Mouse (Mus musculus): ENCODE data around the gene Actl11.
A peak's percentile ranks its signal among the peaks of the same experiment; 100 is the strongest.

The Actl11 gene

GRCm38 (mm10) chr9:107964681-107965080 is 36.4 kb downstream of the Actl11 start:
- DNase-seq, result no peak

DNA sequence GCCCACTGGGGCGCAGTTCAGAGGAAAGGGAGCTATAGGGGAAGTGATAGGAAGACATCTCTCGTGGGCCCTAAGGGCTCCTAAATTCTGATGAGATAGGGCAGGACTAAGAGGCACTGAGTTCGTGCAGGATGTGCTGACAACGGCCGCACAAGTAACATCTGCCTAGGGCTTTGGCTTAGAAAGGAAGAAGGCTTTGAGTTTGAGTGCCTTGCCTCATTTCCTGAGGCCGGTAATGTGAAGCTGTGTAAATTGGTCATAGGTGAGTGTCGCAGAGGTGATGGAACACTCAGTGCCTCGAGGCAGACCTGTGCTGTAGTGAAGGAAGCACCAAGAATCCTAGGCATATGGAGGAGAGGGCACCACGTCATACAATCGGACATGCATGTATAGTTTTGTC is 38.4 kb downstream of the Actl11 start:
- DNase-seq, result no peak

DNA sequence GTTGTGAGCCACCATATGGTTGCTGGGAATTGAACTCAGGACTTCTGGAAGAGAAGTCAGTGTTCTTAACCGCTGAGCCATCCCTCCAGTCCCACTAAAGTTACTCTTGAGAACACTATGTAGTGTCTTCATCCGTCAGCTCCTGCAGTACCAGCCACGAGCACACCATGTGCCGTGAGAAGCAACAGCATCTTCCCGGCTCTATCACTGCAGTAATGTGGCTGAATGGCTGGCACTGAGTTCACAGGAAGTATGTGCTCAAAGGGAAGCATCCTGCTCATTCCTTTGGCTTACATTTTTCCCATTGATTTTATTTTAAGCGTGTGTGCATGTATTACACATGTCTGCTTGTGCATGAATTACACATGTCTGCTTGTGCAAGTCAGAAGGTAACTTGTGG is 39.2 kb downstream of the Actl11 start:
- peak; percentile 48 for DNase-seq

DNA sequence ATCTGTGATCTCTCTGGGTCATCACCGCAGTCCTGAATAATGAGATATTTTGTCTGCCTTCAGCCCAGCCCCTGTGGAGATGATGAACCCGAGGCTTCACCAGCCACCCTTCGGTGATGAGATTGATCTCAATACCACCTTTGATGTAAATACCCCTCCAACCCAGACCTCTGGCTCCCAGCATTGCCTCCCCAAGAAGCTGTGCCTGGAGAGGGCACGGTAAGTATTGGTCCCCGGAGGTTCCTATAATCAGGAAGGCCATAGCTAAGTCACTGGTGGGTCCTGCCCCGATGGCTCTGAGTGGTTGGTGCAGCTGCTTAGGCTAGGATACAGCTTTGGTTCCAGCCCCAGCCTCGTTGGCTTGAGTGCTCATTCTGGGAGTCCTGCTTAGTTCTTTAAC is 40.3 kb downstream of the Actl11 start:
- DNase-seq, result no peak

- no peak for DNase-seq
Observed at GRCm38 (mm10) chr9:107970311-107970710, 42.0 kb downstream of the Actl11 start.

DNA sequence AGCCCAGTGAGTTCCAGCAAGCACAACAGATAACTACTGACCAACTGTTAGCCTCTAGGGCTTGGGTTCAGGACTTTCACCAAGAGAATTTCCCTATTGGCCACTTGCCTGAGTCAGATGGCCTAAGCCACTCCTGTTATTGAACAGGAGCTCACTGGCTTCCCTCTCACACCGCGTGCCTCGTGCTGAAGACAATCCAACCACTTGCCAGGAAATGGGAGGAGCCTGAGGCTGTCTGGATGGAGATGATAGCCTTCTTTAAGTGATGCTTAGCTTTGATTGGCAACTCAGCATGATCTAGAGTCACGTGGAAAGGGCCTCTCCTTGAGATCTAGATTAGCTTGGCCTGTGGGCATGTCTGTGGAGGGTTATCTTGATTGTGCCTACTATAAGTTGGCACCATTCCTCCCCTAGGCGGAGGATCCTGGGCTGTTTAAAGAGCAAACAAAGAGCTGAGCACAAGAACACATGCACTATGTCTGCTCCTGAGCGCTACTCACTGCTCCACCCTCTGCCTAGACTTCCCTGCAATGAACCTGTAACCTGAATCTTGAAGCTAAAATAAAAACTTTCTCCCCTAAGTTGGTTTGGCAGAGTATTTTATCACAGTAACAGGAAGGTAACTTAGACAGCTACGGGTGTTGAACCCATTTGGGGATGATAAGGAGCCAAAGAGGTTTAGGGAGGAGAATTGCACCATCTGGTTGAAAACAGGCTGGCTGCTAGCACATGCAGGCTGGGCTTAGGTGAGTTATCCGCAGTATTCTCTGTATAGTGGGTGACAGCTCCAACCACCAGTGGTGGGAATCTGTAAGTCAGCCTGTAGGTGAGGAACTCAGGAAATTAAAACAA is 43.6 kb downstream of the Actl11 start:
- DNase-seq, result peak; percentile 45

DNA sequence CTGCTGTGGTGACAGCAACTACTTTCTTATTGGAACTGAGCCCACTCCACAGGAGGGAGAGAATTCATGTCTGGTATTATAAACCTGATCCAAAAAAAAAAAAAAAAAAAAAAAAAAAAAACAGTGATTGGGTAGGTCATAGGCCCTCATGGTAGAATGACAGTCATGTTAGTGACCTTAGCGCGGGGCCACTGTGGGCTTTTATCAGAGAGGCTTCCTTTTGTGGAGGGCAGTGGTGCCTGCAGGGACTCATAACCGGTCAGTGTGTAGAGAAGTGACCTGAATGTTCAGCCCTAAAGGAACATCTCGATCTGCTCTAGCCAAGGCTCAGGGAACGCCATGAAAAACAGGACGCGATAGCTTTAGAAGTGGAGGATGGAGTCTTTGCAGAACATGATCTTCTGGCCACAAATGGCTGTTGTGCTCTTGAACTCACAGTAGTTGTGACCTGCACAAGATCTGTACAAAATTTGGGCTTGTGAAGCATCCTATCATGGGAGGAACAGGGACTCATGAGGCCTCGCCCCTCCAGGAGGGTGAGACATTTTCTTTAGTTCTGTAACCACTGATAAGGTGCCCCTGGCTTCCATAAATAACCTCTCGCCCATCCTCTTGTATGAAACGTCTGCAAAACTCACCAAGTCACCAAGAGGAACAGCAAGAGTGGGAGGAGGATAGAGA is 46.4 kb downstream of the Actl11 start:
- DNase-seq, result no peak

DNA sequence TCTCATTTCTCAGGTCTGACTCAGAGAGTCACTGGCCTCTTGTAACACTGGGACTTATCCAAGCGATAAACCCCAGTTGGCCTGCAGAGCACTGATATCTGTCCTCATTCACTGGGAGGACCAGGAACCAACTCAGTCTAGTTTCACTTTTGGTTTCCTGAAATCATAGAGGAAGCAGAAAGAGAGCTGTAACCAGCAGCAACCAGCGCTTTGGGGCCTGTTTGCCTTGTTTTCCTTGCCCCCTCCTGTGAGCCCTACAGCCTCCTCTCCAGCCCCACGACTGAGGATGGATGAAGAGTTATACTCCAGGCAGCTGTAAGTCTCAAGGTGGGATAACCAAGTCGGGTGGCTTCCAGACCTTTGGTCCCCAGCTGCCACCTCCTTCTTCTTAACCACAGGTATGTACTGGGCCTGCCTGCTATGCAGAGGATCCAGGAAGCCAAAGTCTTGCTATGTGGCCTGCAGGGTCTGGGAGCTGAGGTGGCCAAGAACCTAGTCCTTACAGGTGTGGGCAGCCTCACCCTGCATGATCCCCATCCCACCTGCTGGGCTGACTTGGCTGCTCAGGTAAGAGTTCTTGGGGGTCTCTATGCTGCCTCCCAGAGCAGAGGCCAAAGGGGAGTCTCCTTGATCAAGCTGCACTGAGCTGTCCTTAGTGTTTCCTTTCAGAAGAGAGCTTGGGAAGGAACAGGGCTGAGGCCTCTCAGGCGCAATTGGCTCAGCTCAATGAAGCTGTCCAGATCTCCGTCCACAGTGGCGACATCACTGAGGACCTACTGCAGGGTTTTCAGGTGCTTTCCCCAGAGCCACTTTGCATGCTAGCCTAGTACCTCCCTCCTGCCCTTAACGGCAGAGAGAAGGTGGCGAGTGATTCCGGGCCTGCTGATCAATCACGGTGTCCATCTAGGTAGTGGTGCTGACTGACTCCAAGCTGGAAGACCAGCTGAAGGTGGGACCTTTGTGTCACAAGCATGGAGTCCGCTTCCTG is 47.4 kb downstream of the Actl11 start, which contains the start of gene Uba7:
Gene Uba7 (plus strand): TSS at position 107 of the 988 bp plus-strand sequence.
- DNase-seq, result peak; percentile 40

GRCm38 (mm10) chr9:107978815-107979214 is 50.5 kb downstream of the Actl11 start:
- no peak for DNase-seq
